Mouse (Mus musculus): Measurements from ENCODE around the gene Col25a1. TPM values are rescaled to one million over a fixed set of nuclear protein-coding genes. Genes with fewer than 3 reads are reported as not detected.

Col25a1 gene
- polyA plus RNA-seq, 1 experiment = 0.06 TPM

DNA sequence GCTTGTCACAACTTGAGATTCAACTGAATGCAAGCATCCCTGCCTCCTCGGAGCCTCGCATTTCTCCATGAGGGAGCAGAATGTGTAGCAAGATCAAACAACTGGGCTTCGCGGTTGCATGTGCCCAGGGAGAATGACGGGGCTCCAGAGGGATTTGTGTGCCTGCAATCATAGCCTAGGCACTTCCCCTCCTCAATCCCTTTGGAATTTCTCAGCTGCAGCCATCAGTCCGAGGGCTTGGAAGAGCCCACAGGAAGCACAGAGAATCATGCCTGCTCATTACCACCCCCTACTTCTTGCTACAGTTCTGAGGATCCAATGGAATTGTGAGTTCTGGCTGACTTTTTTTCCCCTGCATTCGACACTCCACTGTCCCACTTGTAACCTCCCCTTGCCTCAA is 241.8 kb downstream of the Col25a1 start:
- H3K4me3 ChIP-seq (ENCODE audit: insufficient read depth, low read depth, low read length) = no peak overlapping the region
- H3K27me3 ChIP-seq (replicated peaks; ENCODE audit: control insufficient read depth, insufficient read depth, low read length) = no peaks in the 10 kb centered on the region
- WGBS = 67% methylated on average over 7 of the region's 7 CpGs
- DNase-seq = no peak
- H3K27ac ChIP-seq (ENCODE audit: insufficient read depth, low read depth, low read length) = no peak overlapping the region
- no peak for TF ChIP-seq POLR2A (IDR thresholded peaks at IDR 0.05; ENCODE audit: low read depth, low read length)
- no peak for TF ChIP-seq CTCF (conservative IDR thresholded peaks at IDR 0.05; ENCODE audit: insufficient read depth, insufficient read length, low read depth, low read length)
- H3K36me3 ChIP-seq (ENCODE audit: control insufficient read depth, insufficient read depth, low read length) = no peaks in the 10 kb centered on the region
- H3K4me1 ChIP-seq (ENCODE audit: control insufficient read depth, insufficient read depth, low read length) = no peaks in the 10 kb centered on the region

- TF ChIP-seq CTCF (conservative IDR thresholded peaks at IDR 0.05; ENCODE audit: insufficient read depth, insufficient read length, low read depth, low read length) = no peak
- no peak for TF ChIP-seq POLR2A (IDR thresholded peaks at IDR 0.05; ENCODE audit: low read depth, low read length)
- Histone ChIP-seq H3K27ac (ENCODE audit: insufficient read depth, low read depth, low read length) (no peak overlapping the region), H3K36me3 (ENCODE audit: control insufficient read depth, insufficient read depth, low read length) (no peaks in the 10 kb centered on the region), H3K4me3 (ENCODE audit: insufficient read depth, low read depth, low read length) (no peak overlapping the region), H3K4me1 (ENCODE audit: control insufficient read depth, insufficient read depth, low read length) (no peaks in the 10 kb centered on the region), H3K27me3 (replicated peaks; ENCODE audit: control insufficient read depth, insufficient read depth, low read length) (no peaks in the 10 kb centered on the region)
- DNase-seq = no peak
- 82% methylated on average over 3 of the region's 3 CpGs for WGBS
Measured at GRCm38 (mm10) chr3:130374620-130375341, 243.5 kb downstream of the Col25a1 start.

DNA sequence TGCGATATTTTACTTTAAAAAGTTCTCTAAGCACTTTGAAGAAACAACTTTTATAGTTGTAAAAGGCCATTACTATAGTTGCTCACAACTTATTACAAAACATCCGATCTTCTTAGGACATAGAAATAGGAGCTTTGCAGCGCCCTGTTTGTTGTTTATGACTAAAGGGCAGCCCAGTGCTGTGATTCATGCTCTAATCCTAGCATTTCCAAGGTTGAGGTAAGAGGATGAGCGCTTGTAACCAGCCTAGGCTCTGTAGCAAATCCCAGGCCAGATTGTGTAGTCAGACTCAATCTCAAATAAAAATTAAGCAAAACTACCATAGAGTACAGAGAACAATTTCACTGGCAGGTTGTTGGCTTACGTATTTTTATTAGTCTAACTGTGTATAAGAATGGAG is 246.5 kb downstream of the Col25a1 start:
- H3K27me3 ChIP-seq (replicated peaks; ENCODE audit: control insufficient read depth, insufficient read depth, low read length) = no peaks in the 10 kb centered on the region
- H3K36me3 ChIP-seq (ENCODE audit: control insufficient read depth, insufficient read depth, low read length) = no peaks in the 10 kb centered on the region
- no peaks in the 10 kb centered on the region for H3K4me1 ChIP-seq (ENCODE audit: control insufficient read depth, insufficient read depth, low read length)
- DNase-seq = no peak
- TF ChIP-seq CTCF (conservative IDR thresholded peaks at IDR 0.05; ENCODE audit: insufficient read depth, insufficient read length, low read depth, low read length) (no peak), POLR2A (IDR thresholded peaks at IDR 0.05; ENCODE audit: low read depth, low read length) (no peak)
- H3K27ac ChIP-seq (ENCODE audit: insufficient read depth, low read depth, low read length) = no peak overlapping the region
- H3K4me3 ChIP-seq (ENCODE audit: insufficient read depth, low read depth, low read length) = no peak overlapping the region
- WGBS = 92% methylated on average over 5 of the region's 5 CpGs

GRCm38 (mm10) chr3:130378626-130379025 is 247.3 kb downstream of the Col25a1 start:
- no peak for DNase-seq
- H3K36me3 ChIP-seq (ENCODE audit: control insufficient read depth, insufficient read depth, low read length) = no peaks in the 10 kb centered on the region

DNA sequence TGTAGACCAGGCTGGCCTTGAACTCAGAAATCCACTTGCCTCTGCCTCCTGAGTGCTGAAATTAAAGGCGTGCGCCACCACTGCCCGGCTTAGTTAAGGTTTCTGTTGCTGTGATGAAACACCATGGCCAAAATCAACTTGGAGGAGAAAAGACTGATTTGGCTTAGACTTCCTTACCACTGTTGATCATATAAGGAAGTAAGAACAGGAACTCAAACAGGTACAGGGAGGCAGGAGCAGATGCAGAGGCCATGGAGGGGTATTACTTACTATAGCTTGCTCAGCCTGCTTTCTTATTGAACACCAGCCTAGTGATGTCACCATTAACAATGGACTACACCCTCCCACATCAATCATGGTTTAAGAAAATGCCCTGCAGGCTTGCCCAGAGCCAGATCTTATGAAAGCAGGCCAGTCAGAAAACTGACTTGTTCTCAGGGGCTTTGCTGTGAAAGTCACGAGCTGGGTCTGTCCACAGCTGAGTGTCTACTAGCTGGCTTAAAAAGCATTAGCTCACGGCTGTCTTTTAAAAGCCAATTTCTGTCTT is 249.1 kb downstream of the Col25a1 start:
- Histone ChIP-seq H3K4me1 (ENCODE audit: control insufficient read depth, insufficient read depth, low read length) (no peaks in the 10 kb centered on the region), H3K27ac (ENCODE audit: insufficient read depth, low read depth, low read length) (no peak overlapping the region), H3K36me3 (ENCODE audit: control insufficient read depth, insufficient read depth, low read length) (no peaks in the 10 kb centered on the region), H3K27me3 (replicated peaks; ENCODE audit: control insufficient read depth, insufficient read depth, low read length) (no peaks in the 10 kb centered on the region; the same call in 1 of the 2 replicates), H3K4me3 (ENCODE audit: insufficient read depth, low read depth, low read length) (no peak overlapping the region)
- 91% methylated on average over 5 of the region's 5 CpGs for WGBS
- TF ChIP-seq CTCF (conservative IDR thresholded peaks at IDR 0.05; ENCODE audit: insufficient read depth, insufficient read length, low read depth, low read length) = no peak
- no peak for TF ChIP-seq POLR2A (IDR thresholded peaks at IDR 0.05; ENCODE audit: low read depth, low read length)
- no peak for DNase-seq

More at GRCm38 (mm10) chr3:130378626-130379025, 247.3 kb downstream of the Col25a1 start:
- H3K4me1 ChIP-seq (ENCODE audit: control insufficient read depth, insufficient read depth, low read length) = no peaks in the 10 kb centered on the region
- no peak for TF ChIP-seq POLR2A (IDR thresholded peaks at IDR 0.05; ENCODE audit: low read depth, low read length)
- no peak for TF ChIP-seq CTCF (conservative IDR thresholded peaks at IDR 0.05; ENCODE audit: insufficient read depth, insufficient read length, low read depth, low read length)
- no peaks in the 10 kb centered on the region for H3K27me3 ChIP-seq (replicated peaks; ENCODE audit: control insufficient read depth, insufficient read depth, low read length)
- 72% methylated on average over 9 of the region's 9 CpGs for WGBS
- no peak overlapping the region for H3K4me3 ChIP-seq (ENCODE audit: insufficient read depth, low read depth, low read length)
- H3K27ac ChIP-seq (ENCODE audit: insufficient read depth, low read depth, low read length) = no peak overlapping the region

DNA sequence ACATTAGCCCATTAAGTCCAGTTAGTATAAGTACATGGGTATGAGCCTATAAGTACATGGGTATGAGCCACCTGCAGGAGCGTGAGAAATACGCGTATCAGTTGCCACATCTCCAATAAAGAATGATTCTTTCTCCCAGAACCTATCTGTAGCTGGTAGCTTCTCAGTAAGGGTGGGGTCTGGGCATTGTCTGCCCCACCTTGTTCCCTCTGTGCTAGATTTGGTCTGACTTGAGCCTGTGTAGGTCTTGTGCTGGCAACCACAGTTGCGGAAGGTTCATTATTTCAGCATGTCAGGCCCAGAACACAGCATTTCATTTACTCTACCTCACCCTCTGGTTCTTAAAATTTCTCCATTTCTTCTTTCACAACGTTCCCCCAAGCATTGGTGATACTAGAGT is 250.4 kb downstream of the Col25a1 start:
- DNase-seq = no peak
- TF ChIP-seq CTCF (conservative IDR thresholded peaks at IDR 0.05; ENCODE audit: insufficient read depth, insufficient read length, low read depth, low read length) = no peak
- no peak for TF ChIP-seq POLR2A (IDR thresholded peaks at IDR 0.05; ENCODE audit: low read depth, low read length)
- 94% methylated on average over 5 of the region's 5 CpGs for WGBS

DNA sequence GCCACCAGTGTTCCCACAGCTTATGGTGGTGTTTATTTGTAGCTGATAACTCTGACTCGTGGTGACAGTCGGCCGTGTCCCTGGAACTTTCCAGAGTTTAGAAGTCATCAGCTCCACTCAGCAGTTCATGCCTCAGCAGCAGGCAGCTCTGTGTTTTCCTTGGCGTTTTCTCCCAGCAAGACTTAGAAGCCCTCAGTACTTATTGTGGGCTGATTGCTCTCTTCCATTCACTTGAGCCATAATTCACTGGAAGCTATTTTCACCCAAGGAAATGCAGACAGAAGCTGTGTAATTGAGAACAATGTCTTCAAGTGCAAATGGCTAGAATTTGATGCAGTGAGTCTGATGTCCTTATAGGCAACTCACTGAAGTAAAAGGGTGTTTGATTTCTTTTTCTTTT is 254.6 kb downstream of the Col25a1 start:
- TF ChIP-seq CTCF (conservative IDR thresholded peaks at IDR 0.05; ENCODE audit: insufficient read depth, insufficient read length, low read depth, low read length) (no peak), POLR2A (IDR thresholded peaks at IDR 0.05; ENCODE audit: low read depth, low read length) (no peak)
- H3K4me3 ChIP-seq (ENCODE audit: insufficient read depth, low read depth, low read length) = no peak overlapping the region
- no peaks in the 10 kb centered on the region for H3K36me3 ChIP-seq (ENCODE audit: control insufficient read depth, insufficient read depth, low read length)
- no peak overlapping the region for H3K27ac ChIP-seq (ENCODE audit: insufficient read depth, low read depth, low read length)
- no peaks in the 10 kb centered on the region; the same call in 1 of the 2 replicates for H3K27me3 ChIP-seq (replicated peaks; ENCODE audit: control insufficient read depth, insufficient read depth, low read length)
- no peak for DNase-seq
- 39% methylated on average over 4 of the region's 4 CpGs for whole genome bisulfite sequencing
- no peaks in the 10 kb centered on the region for H3K4me1 ChIP-seq (ENCODE audit: control insufficient read depth, insufficient read depth, low read length)

More for the DNA sequence above, 250.4 kb downstream of the Col25a1 start:
- H3K36me3 ChIP-seq (ENCODE audit: control insufficient read depth, insufficient read depth, low read length) = no peaks in the 10 kb centered on the region
- no peak overlapping the region for H3K27ac ChIP-seq (ENCODE audit: insufficient read depth, low read depth, low read length)
- H3K4me3 ChIP-seq (ENCODE audit: insufficient read depth, low read depth, low read length) = no peak overlapping the region
- H3K4me1 ChIP-seq (ENCODE audit: control insufficient read depth, insufficient read depth, low read length) = no peaks in the 10 kb centered on the region
- H3K27me3 ChIP-seq (replicated peaks; ENCODE audit: control insufficient read depth, insufficient read depth, low read length) = no peaks in the 10 kb centered on the region; the same call in 1 of the 2 replicates
